Mouse (Mus musculus) stomach, embryonic 14.5 days (tissue): ENCODE data around the gene Atp2b1. TPM values are rescaled to one million over a fixed set of nuclear protein-coding genes. Genes with fewer than 3 reads are reported as not detected.
"Not testable (repeated sequence)": the region's sequence is repeated elsewhere in the genome, so short reads cannot be mapped to it uniquely, and the experiment has no call there.

Experiments
- ATAC-seq: fragments of 200-750 bp; cut with Nextera tagmentation; 2 replicates; pipeline ENCODE4 v1.8.0; 2017; ENCODE audit warnings: low read depth, moderate TSS enrichment; ENCODE audit not compliant: insufficient number of reproducible peaks, insufficient read depth, low FRiP score
- H3K27ac ChIP-seq: fragments of 300-500 bp; sonication (generic); 2 replicates; pipeline ENCODE4 v1.5.1; 2014; ENCODE audit warnings: mild to moderate bottlenecking, low read length, moderate library complexity, mixed read lengths
- H3K27me3 ChIP-seq: fragments of 300-500 bp; sonication (generic); 2 replicates; pipeline ENCODE4 v1.6.1; 2014; ENCODE audit warnings: low read length, control low read depth, mixed read lengths; ENCODE audit not compliant: control insufficient read depth, insufficient read depth
- H3K36me3 ChIP-seq: fragments of 300-500 bp; sonication (generic); 2 replicates; pipeline ENCODE4 v1.6.1; 2014; ENCODE audit warnings: mild to moderate bottlenecking, control low read depth, low read length, moderate library complexity, mixed read lengths; ENCODE audit not compliant: control insufficient read depth, insufficient read depth
- H3K4me1 ChIP-seq: fragments of 300-500 bp; sonication (generic); 2 replicates; pipeline ENCODE4 v1.6.1; 2014; ENCODE audit warnings: low read length, control low read depth, mixed read lengths; ENCODE audit not compliant: control insufficient read depth, insufficient read depth
- H3K4me2 ChIP-seq: fragments of 300-500 bp; sonication (generic); replicated peaks from 2 replicates; pipeline ENCODE4 v1.6.1; 2014; ENCODE audit warnings: low read depth, low read length, control low read depth
- H3K4me3 ChIP-seq: fragments of 300-500 bp; sonication (generic); 2 replicates; pipeline ENCODE4 v1.5.1; 2014; ENCODE audit warnings: low read depth, low read length, control low read depth
- H3K9ac ChIP-seq: fragments of 300-500 bp; sonication (generic); replicated peaks from 2 replicates; pipeline ENCODE4 v1.6.1; 2014; ENCODE audit warnings: low read depth, mild to moderate bottlenecking, control low read depth, low read length, moderate library complexity, mixed read lengths
- H3K9me3 ChIP-seq: fragments of 300-500 bp; sonication (generic); 2 replicates; pipeline ENCODE4 v1.6.1; 2016; ENCODE audit warnings: low read depth, low read length, control low read depth; ENCODE audit not compliant: control insufficient read depth
- WGBS: fragments of 180-500 bp; shearing (Covaris S2); extraction: QIAGEN DNeasy Blood & Tissue Kit; methylation state at CpG from one replicate; pipeline ENCODE4 v1.1.7; 2014; 5-methylcytosine and 5-hydroxymethylcytosine counted together
- polyA plus RNA-seq: library from polyadenylated mRNA; unstranded; fragments of >200 nt; fragmentation: Nextera tagmentation; extraction: Ambion mirVana; gene quantifications from 2 replicates; pipeline ENCODE4 v1.2.1, GENCODE M21; 2014

Atp2b1 gene
- polyA plus RNA-seq, 1 experiment from 2014 or later, result 149 TPM

DNA sequence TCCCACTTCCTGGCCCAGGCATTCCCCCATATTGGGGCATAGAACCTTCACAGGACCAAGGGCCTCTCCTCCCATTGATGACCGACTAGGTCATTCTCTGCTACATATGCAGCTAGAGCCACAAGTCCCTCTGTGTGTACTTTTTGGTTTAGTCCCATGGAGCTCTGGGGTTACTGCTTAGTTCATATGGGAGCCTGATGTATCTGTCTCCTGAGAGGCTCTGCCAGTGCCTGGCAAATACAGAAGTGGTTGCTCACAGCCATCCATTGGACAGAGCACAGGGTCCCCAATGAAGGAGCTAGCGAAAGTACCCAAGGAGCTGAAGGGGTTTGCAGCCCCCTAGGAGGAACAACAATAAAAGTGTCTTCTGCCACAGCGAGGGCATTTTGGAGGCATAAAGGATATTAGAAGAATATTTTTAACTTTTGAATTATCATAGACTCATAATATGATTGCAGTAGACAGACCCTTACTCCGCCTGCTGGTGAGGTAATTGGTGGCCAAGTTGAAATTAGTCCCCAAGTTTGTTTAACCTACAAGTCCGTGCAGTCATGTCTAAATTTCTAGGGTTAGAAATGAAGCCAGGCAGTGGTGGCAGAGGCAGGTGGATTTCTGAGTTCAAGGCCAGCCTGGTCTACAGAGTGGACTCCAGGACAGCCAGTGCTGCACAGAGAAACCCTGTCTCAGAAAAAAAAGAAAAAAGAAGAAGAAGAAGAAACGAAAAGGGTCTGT, 81.0 kb downstream of the Atp2b1 start:
- not testable (repeated sequence) for H3K9me3 ChIP-seq, ATAC-seq, H3K4me2 ChIP-seq, H3K9ac ChIP-seq, H3K4me1 ChIP-seq, H3K27ac ChIP-seq, H3K4me3 ChIP-seq, H3K27me3 ChIP-seq
- peaks cover 54% of the 10 kb centered on the region for H3K36me3 ChIP-seq
- 87% methylated on average over 6 of the region's 6 CpGs for WGBS

DNA sequence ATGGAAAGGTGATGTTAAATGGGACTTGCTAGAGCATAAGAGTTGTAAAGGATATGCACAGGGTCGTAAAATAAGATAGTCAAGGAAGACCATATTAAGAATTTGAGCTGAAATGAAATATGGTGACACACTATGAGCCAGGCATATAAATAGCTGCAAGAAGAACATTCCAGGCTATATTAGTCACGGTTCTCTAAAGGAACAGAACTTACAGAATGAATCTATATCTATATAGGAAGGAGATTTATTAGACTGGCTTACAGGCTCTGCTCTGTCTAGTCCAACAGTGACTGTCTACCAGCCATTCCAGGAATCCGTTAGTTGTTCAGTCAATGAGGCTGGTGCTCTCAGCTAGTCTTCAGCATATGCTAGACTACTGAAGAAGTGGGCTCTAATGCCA, 90.7 kb downstream of the Atp2b1 start:
- WGBS, result 89% methylated on average over 3 of the region's 3 CpGs
- Histone ChIP-seq H3K4me1 (no peaks in the 10 kb centered on the region), H3K9me3 (no peaks in the 10 kb centered on the region), H3K9ac (no peak overlapping the region), H3K36me3 (peaks cover 37% of the 10 kb centered on the region), H3K4me3 (no peak overlapping the region), H3K27me3 (no peaks in the 10 kb centered on the region), H3K4me2 (no peak overlapping the region), H3K27ac (no peak overlapping the region)
- ATAC-seq, result no peak

DNA sequence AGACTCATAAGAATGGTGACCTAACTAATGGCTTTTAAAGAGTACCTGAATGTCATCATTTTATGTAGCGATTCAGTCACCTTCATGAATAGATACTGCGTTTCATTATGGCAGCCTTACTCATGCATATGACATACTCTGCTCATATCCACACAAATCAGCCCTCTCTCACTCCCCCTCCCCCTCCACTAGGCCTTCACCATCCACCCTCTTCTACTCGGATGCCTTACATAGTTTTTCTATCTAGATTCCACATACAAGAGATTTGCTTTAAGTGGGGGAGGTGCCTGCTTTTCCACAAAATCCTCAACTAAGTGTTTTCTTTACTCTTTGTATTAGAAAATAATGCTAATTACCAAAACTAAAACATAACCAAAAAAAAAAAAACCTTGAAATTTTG, 96.9 kb downstream of the Atp2b1 start:
- H3K36me3 ChIP-seq, result peaks cover 34% of the 10 kb centered on the region
- no peaks in the 10 kb centered on the region for H3K27me3 ChIP-seq
- 53% methylated on average over 3 of the region's 3 CpGs for WGBS

DNA sequence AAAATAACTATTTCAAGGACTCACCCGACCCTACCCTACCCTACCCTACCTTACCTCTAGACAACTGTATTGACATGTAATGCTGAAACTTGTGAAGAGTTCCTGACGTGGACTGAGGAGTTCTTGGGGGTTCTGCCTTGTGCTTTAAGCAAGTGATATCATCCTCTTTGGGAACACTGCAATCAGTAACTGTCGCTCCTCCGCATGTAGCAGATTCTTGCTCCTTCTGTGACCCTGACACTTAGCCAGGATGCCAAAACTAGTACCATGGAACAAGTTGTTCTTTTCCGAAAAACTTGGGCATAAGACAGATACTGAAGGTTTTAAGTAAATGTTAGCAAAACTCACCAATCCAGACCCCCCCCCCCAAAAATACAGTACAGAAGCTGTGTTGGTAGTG, 97.9 kb downstream of the Atp2b1 start:
- ATAC-seq, result no peak
- H3K27me3 ChIP-seq, result no peaks in the 10 kb centered on the region
- 83% methylated on average over 5 of the region's 5 CpGs for WGBS
- no peak overlapping the region for H3K9ac ChIP-seq
- no peak overlapping the region for H3K4me2 ChIP-seq
- H3K27ac ChIP-seq, result no peak overlapping the region
- H3K36me3 ChIP-seq, result peaks cover 42% of the 10 kb centered on the region
- H3K4me3 ChIP-seq, result no peak overlapping the region
- H3K4me1 ChIP-seq, result no peaks in the 10 kb centered on the region
- no peaks in the 10 kb centered on the region for H3K9me3 ChIP-seq

More for the DNA sequence above, 96.9 kb downstream of the Atp2b1 start:
- Histone ChIP-seq H3K4me2 (no peak overlapping the region), H3K27ac (no peak overlapping the region), H3K9ac (no peak overlapping the region), H3K4me1 (no peaks in the 10 kb centered on the region), H3K9me3 (no peaks in the 10 kb centered on the region), H3K4me3 (no peak overlapping the region)
- ATAC-seq, result no peak

DNA sequence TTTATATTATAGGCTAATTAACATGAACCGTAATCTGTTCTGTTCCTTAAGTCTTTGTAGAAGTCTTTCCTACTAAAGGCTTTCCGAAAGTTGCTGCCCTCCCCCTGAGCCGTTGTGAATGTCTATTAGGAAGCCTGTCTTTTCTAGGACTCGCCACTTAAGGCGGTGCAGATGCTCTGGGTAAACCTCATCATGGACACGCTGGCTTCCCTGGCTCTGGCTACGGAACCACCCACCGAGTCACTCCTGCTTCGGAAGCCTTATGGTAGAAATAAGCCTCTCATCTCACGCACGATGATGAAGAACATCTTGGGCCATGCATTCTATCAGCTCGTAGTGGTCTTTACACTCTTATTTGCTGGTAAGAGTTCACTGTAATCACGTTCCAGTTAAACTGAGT, 100.5 kb downstream of the Atp2b1 start:
- Histone ChIP-seq H3K4me3 (no peak overlapping the region), H3K9ac (no peak overlapping the region), H3K36me3 (peaks cover 46% of the 10 kb centered on the region), H3K27me3 (no peaks in the 10 kb centered on the region), H3K4me2 (no peak overlapping the region), H3K9me3 (no peaks in the 10 kb centered on the region), H3K4me1 (no peaks in the 10 kb centered on the region), H3K27ac (no peak overlapping the region)
- no peak for ATAC-seq
- WGBS, result 97% methylated on average over 13 of the region's 13 CpGs

DNA sequence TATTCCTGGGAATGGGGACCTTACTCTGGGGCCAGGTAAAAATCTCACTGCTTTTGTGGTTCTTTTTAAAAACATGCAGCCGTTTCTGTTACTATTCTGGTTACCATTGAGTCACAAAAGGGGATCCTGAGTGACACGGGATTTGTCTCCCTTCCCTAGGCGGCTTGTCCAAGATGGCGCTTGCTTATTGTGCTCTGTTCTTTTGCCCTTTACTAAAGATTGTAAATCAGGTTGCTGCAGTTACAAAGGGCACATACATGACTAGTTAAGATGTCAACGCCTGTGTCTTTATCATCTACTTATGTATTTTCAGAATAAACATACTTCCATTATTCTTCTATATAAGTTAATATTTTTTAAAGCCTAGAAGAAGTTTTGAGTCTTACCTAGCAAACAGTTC, 102.8 kb downstream of the Atp2b1 start:
- H3K36me3 ChIP-seq, result peaks cover 35% of the 10 kb centered on the region
- no peaks in the 10 kb centered on the region for H3K9me3 ChIP-seq
- no peak overlapping the region for H3K4me3 ChIP-seq
- no peaks in the 10 kb centered on the region for H3K4me1 ChIP-seq
- H3K27ac ChIP-seq, result no peak overlapping the region
- no peak for ATAC-seq
- no peak overlapping the region for H3K4me2 ChIP-seq
- 92% methylated on average over 5 of the region's 5 CpGs for WGBS
- H3K27me3 ChIP-seq, result no peaks in the 10 kb centered on the region
- H3K9ac ChIP-seq, result no peak overlapping the region

DNA sequence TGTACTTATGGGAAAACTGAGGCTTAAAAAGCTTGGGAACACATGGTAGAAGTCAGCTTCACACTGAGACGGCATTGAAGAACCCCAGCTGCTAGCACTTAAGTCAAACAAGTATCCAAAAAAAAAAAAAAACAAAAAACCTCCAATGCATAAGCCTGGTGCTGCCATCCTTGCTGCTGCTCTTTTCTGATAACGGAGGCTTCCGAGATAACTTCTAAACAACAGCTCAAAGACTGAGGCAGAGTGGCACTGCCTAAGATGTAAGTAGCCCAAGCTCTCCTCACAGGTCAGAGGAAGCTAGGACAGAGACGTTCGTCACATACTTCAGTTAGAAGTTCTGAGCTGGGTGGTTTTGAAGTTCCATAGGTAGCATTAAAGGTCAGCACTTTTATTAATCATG, 113.3 kb downstream of the Atp2b1 start:
- H3K9ac ChIP-seq, result no peak overlapping the region
- no peaks in the 10 kb centered on the region for H3K9me3 ChIP-seq
- H3K36me3 ChIP-seq, result no peaks in the 10 kb centered on the region; the same call in 1 of the 2 replicates
- no peaks in the 10 kb centered on the region for H3K4me1 ChIP-seq
- no peaks in the 10 kb centered on the region for H3K27me3 ChIP-seq
- H3K4me2 ChIP-seq, result no peak overlapping the region
- no peak for ATAC-seq
- no peak overlapping the region for H3K4me3 ChIP-seq
- H3K27ac ChIP-seq, result no peak overlapping the region
- WGBS, result 53% methylated on average over 5 of the region's 5 CpGs

DNA sequence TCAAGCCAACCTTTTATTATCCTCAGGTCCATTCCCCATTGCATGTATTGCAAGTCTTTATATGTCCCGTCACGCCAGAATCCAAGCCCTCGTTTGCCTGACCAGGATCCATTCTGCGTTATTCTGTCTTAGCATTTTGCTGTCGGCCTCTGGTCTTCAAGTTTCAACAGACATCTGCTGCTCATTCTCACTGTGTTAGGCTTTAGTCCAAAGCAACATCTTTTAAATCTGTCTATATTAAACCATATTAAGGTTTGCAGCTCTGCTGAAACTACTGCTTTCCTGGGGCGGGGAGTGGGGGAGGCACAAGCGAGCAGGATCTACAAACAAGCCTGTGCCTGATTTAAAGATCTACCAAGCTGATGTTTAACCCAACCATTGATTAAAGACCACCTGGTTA, 115.6 kb downstream of the Atp2b1 start:
- no peaks in the 10 kb centered on the region; the same call in 1 of the 2 replicates for H3K36me3 ChIP-seq
- no peak for ATAC-seq
- H3K27me3 ChIP-seq, result no peaks in the 10 kb centered on the region
- no peak overlapping the region for H3K4me2 ChIP-seq
- H3K9me3 ChIP-seq, result no peaks in the 10 kb centered on the region
- H3K27ac ChIP-seq, result peak overlapping the region; percentile 22; the same call in 1 of the 2 replicates
- H3K9ac ChIP-seq, result no peak overlapping the region
- WGBS, result 79% methylated on average over 7 of the region's 7 CpGs
- H3K4me3 ChIP-seq, result no peak overlapping the region
- no peaks in the 10 kb centered on the region for H3K4me1 ChIP-seq
